Mouse (Mus musculus): Measurements from ENCODE around the gene Prr14. TPM values are rescaled to one million over a fixed set of nuclear protein-coding genes. Genes with fewer than 3 reads are reported as not detected.
"Not testable (repeated sequence)": the region's sequence is repeated elsewhere in the genome, so short reads cannot be mapped to it uniquely, and the experiment has no call there.

The Prr14 gene
- polyA plus RNA-seq, 1 experiment from 2014 or later = 55.9 TPM

- peaks cover 87% of the 10 kb centered on the region for H3K36me3 ChIP-seq
- not testable (repeated sequence) for H3K27ac ChIP-seq (replicated peaks); H3K4me2 ChIP-seq (replicated peaks); ATAC-seq (ENCODE audit: insufficient number of reproducible peaks, low FRiP score, low TSS enrichment, low read depth); H3K9me3 ChIP-seq (replicated peaks); H3K27me3 ChIP-seq; H3K9ac ChIP-seq; H3K4me1 ChIP-seq; H3K4me3 ChIP-seq (replicated peaks)
- 81% methylated on average over 4 of the region's 5 CpGs for WGBS
Measured at GRCm38 (mm10) chr7:127488364-127488763, 29.0 kb downstream of the Prr14 start.

DNA sequence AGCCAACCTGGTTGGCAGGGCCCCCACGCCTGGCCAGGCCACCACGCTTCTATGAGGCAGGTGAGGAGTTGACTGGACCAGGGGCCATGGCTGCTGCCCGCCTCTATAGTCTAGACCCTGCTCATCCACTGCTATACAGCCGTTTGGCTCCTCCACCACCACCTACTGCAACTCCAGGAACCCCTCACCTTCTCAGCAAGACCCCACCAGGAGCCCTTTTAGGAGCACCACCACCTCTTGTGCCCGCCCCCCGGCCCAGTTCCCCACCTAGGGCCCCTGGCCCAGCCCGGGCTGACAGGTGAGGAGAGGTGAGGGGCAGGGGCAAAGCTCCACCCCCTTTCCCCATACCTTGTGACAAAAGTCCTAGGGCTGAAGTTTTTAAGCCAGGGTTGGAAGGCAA lies 30.6 kb downstream of the Prr14 start:
- no peak for ATAC-seq (ENCODE audit: insufficient number of reproducible peaks, low FRiP score, low TSS enrichment, low read depth)
- H3K9ac ChIP-seq = no peak overlapping the region
- no peaks in the 10 kb centered on the region for H3K4me1 ChIP-seq
- no peak overlapping the region for H3K4me2 ChIP-seq (replicated peaks)
- no peak overlapping the region for H3K4me3 ChIP-seq (replicated peaks)
- H3K27ac ChIP-seq (replicated peaks) = no peak overlapping the region
- 94% methylated on average over 7 of the region's 7 CpGs for WGBS
- H3K9me3 ChIP-seq (replicated peaks) = no peaks in the 10 kb centered on the region
- peaks cover 74% of the 10 kb centered on the region for H3K36me3 ChIP-seq
- H3K27me3 ChIP-seq = no peaks in the 10 kb centered on the region

DNA sequence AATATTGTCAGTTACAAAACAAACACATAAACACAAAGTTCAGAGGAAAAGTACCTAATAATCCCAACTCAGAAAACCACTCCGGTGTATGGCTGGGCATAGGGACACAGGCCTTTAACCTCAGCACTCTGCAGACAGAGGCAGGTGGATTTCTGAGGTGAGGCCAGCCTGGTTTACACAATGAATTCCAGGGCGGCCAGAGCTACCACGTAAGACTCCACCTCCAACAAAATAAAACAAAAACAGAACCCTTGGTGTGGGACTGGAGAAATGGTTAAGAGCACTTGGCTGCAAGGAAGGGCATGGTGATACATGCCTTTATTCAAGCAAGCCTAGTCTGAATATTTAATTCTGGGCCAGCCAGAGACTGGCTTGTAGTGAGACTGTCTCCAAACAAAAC lies 32.4 kb downstream of the Prr14 start:
- WGBS = 81% methylated on average over 3 of the region's 3 CpGs
- H3K9me3 ChIP-seq (replicated peaks) = no peaks in the 10 kb centered on the region
- H3K4me3 ChIP-seq (replicated peaks) = no peak overlapping the region
- ATAC-seq (ENCODE audit: insufficient number of reproducible peaks, low FRiP score, low TSS enrichment, low read depth) = no peak
- no peaks in the 10 kb centered on the region for H3K4me1 ChIP-seq
- H3K27ac ChIP-seq (replicated peaks) = no peak overlapping the region
- H3K36me3 ChIP-seq = peaks cover 56% of the 10 kb centered on the region
- H3K4me2 ChIP-seq (replicated peaks) = no peak overlapping the region
- no peak overlapping the region for H3K9ac ChIP-seq
- no peaks in the 10 kb centered on the region for H3K27me3 ChIP-seq

DNA sequence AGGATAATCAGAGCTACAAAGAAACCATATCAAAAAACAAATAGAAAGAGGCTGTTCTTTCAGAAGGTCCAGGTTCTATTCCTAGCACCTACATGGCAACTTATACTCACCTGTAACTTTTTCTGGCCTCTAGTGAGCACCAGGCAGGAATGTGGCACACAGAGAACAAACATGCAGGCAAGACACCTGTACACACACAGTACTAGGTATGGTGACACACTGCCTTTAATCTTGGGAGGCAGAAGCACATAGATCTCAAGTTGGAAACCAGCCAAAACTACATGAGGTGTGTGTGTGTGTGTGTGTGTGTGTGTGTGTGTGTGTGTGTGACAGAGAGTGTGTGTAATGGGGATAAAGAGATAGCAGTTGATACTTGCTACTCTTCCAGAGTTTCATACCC lies 35.2 kb downstream of the Prr14 start:
- Histone ChIP-seq H3K4me1 (no peaks in the 10 kb centered on the region), H3K9ac (no peak overlapping the region), H3K4me3 (replicated peaks) (no peak overlapping the region), H3K4me2 (replicated peaks) (no peak overlapping the region), H3K36me3 (peaks cover 30% of the 10 kb centered on the region), H3K9me3 (replicated peaks) (no peaks in the 10 kb centered on the region), H3K27ac (replicated peaks) (no peak overlapping the region), H3K27me3 (no peaks in the 10 kb centered on the region)
- 0 out of 2 replicates have a peak, but pooled peaks have one; percentile 24 for ATAC-seq (ENCODE audit: insufficient number of reproducible peaks, low FRiP score, low TSS enrichment, low read depth)

DNA sequence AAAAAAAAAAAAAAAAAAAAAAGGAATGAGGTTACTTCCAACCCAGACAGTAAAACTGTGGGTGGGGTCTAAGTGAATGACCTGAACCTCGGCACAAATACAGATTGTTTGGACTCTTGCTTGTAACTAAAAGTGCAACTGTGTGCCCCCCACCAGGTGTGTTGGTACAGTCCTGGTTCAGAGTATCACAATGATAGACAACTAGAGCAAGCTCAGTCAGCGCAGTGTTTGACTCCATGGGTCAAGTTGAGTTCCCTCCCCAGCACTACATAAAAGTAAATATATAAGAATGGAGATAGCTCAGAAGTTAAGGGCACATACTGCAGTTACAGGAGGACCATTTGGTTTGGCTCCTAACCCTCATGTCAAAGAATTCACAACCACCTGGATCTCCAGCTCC lies 38.0 kb downstream of the Prr14 start:
- Histone ChIP-seq H3K4me2 (replicated peaks) (no peak overlapping the region), H3K4me1 (no peaks in the 10 kb centered on the region), H3K27ac (replicated peaks) (no peak overlapping the region), H3K36me3 (peaks cover 2% of the 10 kb centered on the region; the same call in 1 of the 2 replicates), H3K9me3 (replicated peaks) (no peaks in the 10 kb centered on the region), H3K9ac (no peak overlapping the region), H3K4me3 (replicated peaks) (no peak overlapping the region), H3K27me3 (no peaks in the 10 kb centered on the region)
- ATAC-seq (ENCODE audit: insufficient number of reproducible peaks, low FRiP score, low TSS enrichment, low read depth) = no peak
- 88% methylated on average over 2 of the region's 2 CpGs for WGBS

DNA sequence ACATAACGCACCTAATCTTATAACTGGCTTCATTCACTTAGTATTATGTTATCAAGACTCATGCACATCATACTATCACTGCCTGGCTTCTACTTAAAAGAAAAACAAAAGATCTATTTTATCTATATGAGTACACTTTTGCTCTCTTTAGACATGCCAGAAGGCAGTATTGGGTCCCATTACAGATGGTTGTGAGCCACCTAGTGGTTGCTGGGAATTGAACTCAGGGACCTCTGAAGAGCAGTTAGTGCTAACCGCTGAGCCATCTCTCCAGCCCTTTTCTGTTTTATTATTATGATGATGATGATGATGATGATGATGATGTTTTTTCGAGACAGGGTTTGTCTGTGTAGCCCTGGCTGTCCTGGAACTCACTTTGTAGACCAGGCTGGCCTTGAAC lies 39.0 kb downstream of the Prr14 start:
- Histone ChIP-seq H3K36me3 (no peaks in the 10 kb centered on the region), H3K4me1 (no peaks in the 10 kb centered on the region), H3K9ac (no peak overlapping the region), H3K9me3 (replicated peaks) (no peaks in the 10 kb centered on the region), H3K4me2 (replicated peaks) (no peak overlapping the region), H3K4me3 (replicated peaks) (no peak overlapping the region), H3K27ac (replicated peaks) (no peak overlapping the region), H3K27me3 (no peaks in the 10 kb centered on the region)
- WGBS = 45% methylated on average over 3 of the region's 3 CpGs
- no peak for ATAC-seq (ENCODE audit: insufficient number of reproducible peaks, low FRiP score, low TSS enrichment, low read depth)

- Histone ChIP-seq H3K4me3 (replicated peaks) (no peak overlapping the region), H3K27me3 (no peaks in the 10 kb centered on the region), H3K9me3 (replicated peaks) (no peaks in the 10 kb centered on the region), H3K27ac (replicated peaks) (no peak overlapping the region), H3K36me3 (no peaks in the 10 kb centered on the region), H3K9ac (no peak overlapping the region), H3K4me2 (replicated peaks) (no peak overlapping the region), H3K4me1 (peaks cover 5% of the 10 kb centered on the region; the same call in 1 of the 2 replicates)
- WGBS = 97% methylated on average over 3 of the region's 3 CpGs
- ATAC-seq (ENCODE audit: insufficient number of reproducible peaks, low FRiP score, low TSS enrichment, low read depth) = no peak
Measured at GRCm38 (mm10) chr7:127508291-127508690, 48.9 kb downstream of the Prr14 start.

DNA sequence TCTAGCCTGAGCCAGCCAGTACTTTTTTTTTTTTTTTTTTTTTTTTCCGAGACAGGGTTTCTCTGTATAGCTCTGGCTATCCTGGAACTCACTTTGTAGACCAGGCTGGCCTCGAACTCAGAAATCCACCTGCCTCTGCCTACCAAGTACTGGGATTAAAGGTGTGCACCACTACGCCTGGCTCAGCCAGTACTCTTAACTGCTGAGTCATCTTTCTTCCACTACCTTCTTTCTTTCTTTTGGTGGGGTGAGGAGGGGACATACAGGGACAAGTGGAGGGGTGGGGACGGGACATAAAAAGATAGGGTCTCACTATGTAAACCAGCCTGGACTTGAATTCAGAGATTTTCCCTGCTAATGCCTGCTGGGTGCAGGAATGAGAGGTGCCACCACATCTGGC lies 50.4 kb downstream of the Prr14 start:
- not testable (repeated sequence) for H3K9me3 ChIP-seq (replicated peaks); H3K4me3 ChIP-seq (replicated peaks); H3K27me3 ChIP-seq; H3K9ac ChIP-seq; ATAC-seq (ENCODE audit: insufficient number of reproducible peaks, low FRiP score, low TSS enrichment, low read depth); H3K27ac ChIP-seq (replicated peaks); H3K4me2 ChIP-seq (replicated peaks); H3K36me3 ChIP-seq
- WGBS = 74% methylated on average over 4 of the region's 4 CpGs
- H3K4me1 ChIP-seq = peaks cover 14% of the 10 kb centered on the region

DNA sequence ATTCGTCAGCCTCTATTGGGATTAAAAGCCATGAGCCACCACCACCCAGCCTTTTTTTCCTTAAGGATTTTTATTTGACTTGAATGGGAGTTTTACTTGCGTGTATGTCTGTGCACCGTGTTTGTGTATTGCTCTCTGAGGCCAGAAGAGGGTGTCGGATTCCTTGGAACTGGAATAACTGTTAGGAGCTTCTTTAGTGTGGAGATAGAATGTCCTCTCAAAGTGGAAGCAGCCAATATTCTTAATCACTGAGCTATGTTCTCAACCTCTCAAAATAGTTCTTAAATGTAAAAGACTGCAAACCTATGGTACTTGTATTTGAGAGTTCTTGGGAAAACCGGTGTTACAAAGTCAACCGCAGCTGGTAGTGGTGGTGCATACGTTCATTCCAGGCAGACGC lies 51.8 kb downstream of the Prr14 start:
- peaks cover 14% of the 10 kb centered on the region for H3K4me1 ChIP-seq
- peak overlapping the region; percentile 88 for H3K4me3 ChIP-seq (replicated peaks)
- ATAC-seq (ENCODE audit: insufficient number of reproducible peaks, low FRiP score, low TSS enrichment, low read depth) = no peak
- WGBS = 24% methylated on average over 8 of the region's 8 CpGs
- H3K9ac ChIP-seq = no peak overlapping the region; the same call in 1 of the 2 replicates
- H3K27ac ChIP-seq (replicated peaks) = peak overlapping the region; percentile 99
- H3K27me3 ChIP-seq = no peaks in the 10 kb centered on the region
- peaks cover 10% of the 10 kb centered on the region for H3K36me3 ChIP-seq
- no peaks in the 10 kb centered on the region for H3K9me3 ChIP-seq (replicated peaks)
- H3K4me2 ChIP-seq (replicated peaks) = peak overlapping the region; percentile 60

GRCm38 (mm10) chr7:127511808-127512230 lies 52.4 kb downstream of the Prr14 start, which contains the start of gene Srcap:
Gene Srcap (plus strand): TSS chr7:127511983.
- peak within 1 kb of the TSS; percentile 99 for H3K27ac ChIP-seq (replicated peaks)
- peak within 1 kb of the TSS; percentile 60 for H3K4me2 ChIP-seq (replicated peaks)
- H3K9me3 ChIP-seq (replicated peaks) = no peaks in the 10 kb centered on the region
- H3K9ac ChIP-seq = peak within 1 kb of the TSS; percentile 80
- under 1% methylated on average over 37 of the region's 37 CpGs for WGBS
- peaks cover 14% of the 10 kb centered on the region for H3K4me1 ChIP-seq
- no peaks in the 10 kb centered on the region for H3K27me3 ChIP-seq
- peaks cover 14% of the 10 kb centered on the region for H3K36me3 ChIP-seq
- peak; percentile 96 for ATAC-seq (ENCODE audit: insufficient number of reproducible peaks, low FRiP score, low TSS enrichment, low read depth)
- H3K4me3 ChIP-seq (replicated peaks) = peak within 1 kb of the TSS; percentile 88

GRCm38 (mm10) chr7:127512231-127513015 lies 53.0 kb downstream of the Prr14 start:
- Histone ChIP-seq H3K27me3 (no peaks in the 10 kb centered on the region), H3K4me3 (replicated peaks) (peak overlapping the region; percentile 88), H3K4me2 (replicated peaks) (peak overlapping the region; percentile 60), H3K4me1 (peaks cover 14% of the 10 kb centered on the region), H3K9me3 (replicated peaks) (no peaks in the 10 kb centered on the region), H3K36me3 (peaks cover 20% of the 10 kb centered on the region), H3K27ac (replicated peaks) (peak overlapping the region; percentile 99), H3K9ac (peak overlapping the region; percentile 80)
- WGBS = under 1% methylated on average over 76 of the region's 93 CpGs
- peak; percentile 90 for ATAC-seq (ENCODE audit: insufficient number of reproducible peaks, low FRiP score, low TSS enrichment, low read depth)

DNA sequence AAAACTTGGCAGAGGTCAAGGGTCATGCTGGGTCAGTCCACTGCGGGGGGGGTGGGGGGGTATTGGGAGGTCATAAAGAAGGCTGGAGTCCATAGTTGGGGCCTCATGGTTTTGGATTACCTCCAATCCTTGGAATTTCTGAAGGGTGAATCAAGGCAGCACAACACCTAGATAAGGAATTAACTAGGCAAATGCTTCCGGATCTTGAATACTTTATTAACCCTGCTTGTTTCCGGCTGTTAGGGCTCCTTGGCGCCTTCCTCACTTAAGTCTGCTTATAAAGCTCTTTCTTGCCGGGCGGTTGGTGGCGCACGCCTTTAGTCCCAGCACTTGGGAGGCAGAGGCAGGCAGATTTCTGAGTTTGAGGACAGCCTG lies 53.6 kb downstream of the Prr14 start:
- H3K27ac ChIP-seq (replicated peaks) = peak overlapping the region; percentile 99
- no peak for ATAC-seq (ENCODE audit: insufficient number of reproducible peaks, low FRiP score, low TSS enrichment, low read depth)
- H3K9me3 ChIP-seq (replicated peaks) = no peaks in the 10 kb centered on the region
- peak overlapping the region; percentile 60 for H3K4me2 ChIP-seq (replicated peaks)
- H3K36me3 ChIP-seq = peaks cover 26% of the 10 kb centered on the region
- peaks cover 14% of the 10 kb centered on the region for H3K4me1 ChIP-seq
- H3K27me3 ChIP-seq = no peaks in the 10 kb centered on the region
- peak overlapping the region; percentile 88 for H3K4me3 ChIP-seq (replicated peaks)
- 40% methylated on average over 8 of the region's 8 CpGs for WGBS
- H3K9ac ChIP-seq = no peak overlapping the region; the same call in 1 of the 2 replicates
